Mouse (Mus musculus): ENCODE data around the gene Hyal3. TPM values are rescaled to one million over a fixed set of nuclear protein-coding genes. Genes with fewer than 3 reads are reported as not detected.

Hyal3 gene
- polyA plus RNA-seq, 2 experiments: 1.2 to 1.4 TPM

DNA sequence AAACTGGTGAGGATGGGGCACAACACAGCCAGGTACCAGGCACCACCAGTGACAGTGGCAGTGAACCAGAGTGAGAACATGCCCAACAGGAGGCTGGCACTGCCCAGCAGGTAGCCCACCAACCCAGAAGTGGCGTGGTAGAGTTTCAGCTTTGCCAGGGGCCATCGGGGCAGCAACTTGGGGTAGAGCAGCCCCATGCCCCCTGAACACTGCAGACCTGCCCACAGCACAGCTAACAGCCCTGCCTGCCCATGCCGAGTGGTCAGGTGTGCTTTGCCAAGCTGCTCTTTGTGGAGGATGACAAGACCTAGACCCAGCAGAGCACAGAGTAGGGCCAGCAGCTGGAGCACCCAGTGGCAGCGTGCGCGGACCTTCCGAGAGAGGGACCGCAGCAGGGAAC is 40.7 kb upstream of the Hyal3 start:
- Histone ChIP-seq H3K9me3 (ENCODE audit: control insufficient read depth, low read length) (no peaks in the 10 kb centered on the region), H3K36me3 (ENCODE audit: control insufficient read depth, insufficient read depth, low read length) (peaks cover 43% of the 10 kb centered on the region)
- 94% methylated on average over 8 of the region's 8 CpGs for WGBS

DNA sequence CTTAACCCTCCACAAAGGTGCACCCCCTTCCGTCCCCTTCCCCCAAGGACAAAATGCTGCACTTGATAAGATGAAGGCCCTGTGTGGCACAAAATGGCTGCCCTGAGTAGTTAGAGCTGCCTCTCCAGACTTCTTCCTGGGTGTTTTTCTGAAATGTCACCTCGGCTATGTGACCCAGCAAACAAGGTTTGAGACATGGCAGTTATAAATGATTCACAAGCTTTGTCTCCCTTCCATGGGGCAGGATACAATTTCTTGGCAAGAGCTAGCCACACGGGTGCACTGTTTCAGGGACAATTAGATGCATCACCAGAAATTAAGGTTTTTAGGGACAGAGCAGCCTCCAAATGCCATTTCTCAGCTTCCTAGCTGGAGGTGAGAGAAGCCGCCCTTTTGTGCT is 40.2 kb upstream of the Hyal3 start:
- DNase-seq (ENCODE audit: low spot score) (no peak), ATAC-seq (ENCODE audit: low FRiP score, low read depth) (no peak)
- peaks cover 47% of the 10 kb centered on the region for H3K36me3 ChIP-seq (ENCODE audit: control insufficient read depth, insufficient read depth, low read length)
- WGBS: 70% methylated on average over 4 of the region's 4 CpGs
- no peak overlapping the region for H3K4me3 ChIP-seq (replicated peaks; ENCODE audit: low read length)
- peaks cover 29% of the 10 kb centered on the region for H3K4me1 ChIP-seq (ENCODE audit: control insufficient read depth, insufficient read depth, low read length)
- H3K27ac ChIP-seq (replicated peaks; ENCODE audit: low read depth, low read length): no peak overlapping the region
- no peak overlapping the region for H3K4me2 ChIP-seq (replicated peaks; ENCODE audit: low read depth, low read length, severe bottlenecking)
- H3K9me3 ChIP-seq (ENCODE audit: control insufficient read depth, low read length): no peaks in the 10 kb centered on the region
- H3K9ac ChIP-seq (ENCODE audit: low read depth, low read length, severe bottlenecking): no peak overlapping the region
- no peaks in the 10 kb centered on the region for H3K27me3 ChIP-seq (ENCODE audit: control insufficient read depth, insufficient read depth, low read length)
- TF ChIP-seq POLR2A (IDR thresholded peaks at IDR 0.05; ENCODE audit: borderline replicate concordance, extremely low read depth, insufficient read depth, insufficient read length): no peak

More for the DNA sequence above, 40.7 kb upstream of the Hyal3 start:
- no peak for ATAC-seq (ENCODE audit: low FRiP score, low read depth)
- no peak for DNase-seq (ENCODE audit: low spot score)
- H3K9ac ChIP-seq (ENCODE audit: low read depth, low read length, severe bottlenecking): no peak overlapping the region
- no peak overlapping the region for H3K4me3 ChIP-seq (replicated peaks; ENCODE audit: low read length)
- no peaks in the 10 kb centered on the region for H3K27me3 ChIP-seq (ENCODE audit: control insufficient read depth, insufficient read depth, low read length)
- no peak overlapping the region for H3K4me2 ChIP-seq (replicated peaks; ENCODE audit: low read depth, low read length, severe bottlenecking)
- TF ChIP-seq POLR2A (IDR thresholded peaks at IDR 0.05; ENCODE audit: borderline replicate concordance, extremely low read depth, insufficient read depth, insufficient read length): no peak
- H3K27ac ChIP-seq (replicated peaks; ENCODE audit: low read depth, low read length): no peak overlapping the region
- H3K4me1 ChIP-seq (ENCODE audit: control insufficient read depth, insufficient read depth, low read length): peaks cover 33% of the 10 kb centered on the region

DNA sequence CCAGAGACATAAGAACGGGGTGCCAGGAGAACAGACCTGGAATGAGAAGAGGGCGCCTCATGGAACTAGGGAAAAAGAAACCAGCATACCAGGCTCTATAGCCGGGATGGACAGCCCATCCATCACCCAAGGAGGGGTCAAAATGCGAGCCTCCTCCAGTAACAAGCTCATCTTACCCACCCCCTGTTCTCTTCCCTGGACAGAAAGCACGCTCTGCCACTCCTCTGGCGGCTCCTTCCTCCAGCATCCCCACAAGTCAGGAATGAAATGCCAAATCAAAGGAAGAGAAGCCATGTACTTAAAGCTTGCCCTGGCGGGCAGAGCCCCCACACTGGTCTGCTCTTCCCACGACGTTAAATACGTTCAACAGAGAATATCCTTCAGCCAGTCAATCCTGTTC is 39.6 kb upstream of the Hyal3 start:
- Histone ChIP-seq H3K9ac (ENCODE audit: low read depth, low read length, severe bottlenecking) (peak overlapping the region; percentile 35; the same call in 1 of the 2 replicates), H3K36me3 (ENCODE audit: control insufficient read depth, insufficient read depth, low read length) (peaks cover 48% of the 10 kb centered on the region), H3K27me3 (ENCODE audit: control insufficient read depth, insufficient read depth, low read length) (no peaks in the 10 kb centered on the region), H3K4me2 (replicated peaks; ENCODE audit: low read depth, low read length, severe bottlenecking) (peak overlapping the region; percentile 93), H3K4me1 (ENCODE audit: control insufficient read depth, insufficient read depth, low read length) (peaks cover 25% of the 10 kb centered on the region), H3K27ac (replicated peaks; ENCODE audit: low read depth, low read length) (no peak overlapping the region), H3K4me3 (replicated peaks; ENCODE audit: low read length) (peak overlapping the region; percentile 72), H3K9me3 (ENCODE audit: control insufficient read depth, low read length) (no peaks in the 10 kb centered on the region)
- ATAC-seq (ENCODE audit: low FRiP score, low read depth): no peak
- TF ChIP-seq POLR2A (IDR thresholded peaks at IDR 0.05; ENCODE audit: borderline replicate concordance, extremely low read depth, insufficient read depth, insufficient read length): no peak
- 44% methylated on average over 10 of the region's 10 CpGs for WGBS
- no peak for DNase-seq (ENCODE audit: low spot score)

DNA sequence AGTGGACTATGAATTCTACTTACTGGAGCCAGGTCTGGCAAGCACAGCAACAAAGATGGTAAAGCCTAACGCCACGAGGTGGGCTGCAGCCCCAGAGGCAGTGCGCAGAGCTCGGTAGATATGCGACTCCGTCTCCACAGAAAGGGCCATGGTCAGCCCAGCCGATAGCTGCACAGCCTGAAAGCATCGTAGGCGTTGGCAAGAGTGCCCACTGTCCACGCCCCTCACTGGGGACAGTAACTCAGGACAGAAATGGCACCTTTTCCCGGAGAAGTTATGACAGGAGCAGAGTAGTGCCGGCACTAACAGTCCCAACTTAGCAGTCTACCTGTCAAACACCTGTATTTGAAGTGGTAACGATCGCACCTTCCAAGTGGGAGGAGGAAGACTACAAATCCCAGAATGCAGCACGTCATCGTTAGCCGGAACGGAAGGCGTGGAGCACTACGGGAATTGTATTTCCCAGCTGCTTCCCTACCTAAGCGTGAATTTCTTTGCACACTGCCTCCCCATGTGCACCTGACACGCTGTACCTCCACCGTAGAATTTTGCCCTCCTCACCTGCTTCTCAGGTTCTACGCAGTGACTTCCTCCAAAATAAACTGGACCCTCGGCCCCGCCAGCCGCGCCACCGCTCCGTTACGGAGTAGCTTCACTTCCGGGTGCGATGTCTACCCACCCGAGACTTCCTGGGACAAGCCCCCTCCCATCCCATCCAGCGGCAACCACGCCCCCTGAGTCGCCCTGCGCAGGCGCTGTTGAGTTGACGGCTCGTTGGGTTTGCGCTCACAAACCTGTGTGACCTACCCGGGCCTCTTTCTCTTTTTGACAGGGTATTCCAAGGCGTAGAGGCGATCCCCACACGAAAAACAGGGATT is 38.9 kb upstream of the Hyal3 start, which contains the start of the genes Cyb561d2 and Nprl2:
Gene Cyb561d2 (minus strand): TSS at position 720 of the 878 bp plus-strand sequence.
Gene Nprl2 (plus strand): TSS at position 753 of the 878 bp plus-strand sequence.
- H3K4me1 ChIP-seq (ENCODE audit: control insufficient read depth, insufficient read depth, low read length): peaks cover 23% of the 10 kb centered on the region
- no peaks in the 10 kb centered on the region for H3K27me3 ChIP-seq (ENCODE audit: control insufficient read depth, insufficient read depth, low read length)
- peak; percentile 90 for ATAC-seq (ENCODE audit: low FRiP score, low read depth)
- H3K36me3 ChIP-seq (ENCODE audit: control insufficient read depth, insufficient read depth, low read length): peaks cover 48% of the 10 kb centered on the region
- TF ChIP-seq POLR2A (IDR thresholded peaks at IDR 0.05; ENCODE audit: borderline replicate concordance, extremely low read depth, insufficient read depth, insufficient read length): no peak
- no peak within 1 kb of the TSS for H3K27ac ChIP-seq (replicated peaks; ENCODE audit: low read depth, low read length)
- peak within 1 kb of the TSS; percentile 72 for H3K4me3 ChIP-seq (replicated peaks; ENCODE audit: low read length)
- peak within 1 kb of the TSS; percentile 93 for H3K4me2 ChIP-seq (replicated peaks; ENCODE audit: low read depth, low read length, severe bottlenecking)
- peak; percentile 93 for DNase-seq (ENCODE audit: low spot score)
- no peaks in the 10 kb centered on the region for H3K9me3 ChIP-seq (ENCODE audit: control insufficient read depth, low read length)
- peak within 1 kb of the TSS; percentile 52 for H3K9ac ChIP-seq (ENCODE audit: low read depth, low read length, severe bottlenecking)
- WGBS: under 1% methylated on average over 46 of the region's 46 CpGs

DNA sequence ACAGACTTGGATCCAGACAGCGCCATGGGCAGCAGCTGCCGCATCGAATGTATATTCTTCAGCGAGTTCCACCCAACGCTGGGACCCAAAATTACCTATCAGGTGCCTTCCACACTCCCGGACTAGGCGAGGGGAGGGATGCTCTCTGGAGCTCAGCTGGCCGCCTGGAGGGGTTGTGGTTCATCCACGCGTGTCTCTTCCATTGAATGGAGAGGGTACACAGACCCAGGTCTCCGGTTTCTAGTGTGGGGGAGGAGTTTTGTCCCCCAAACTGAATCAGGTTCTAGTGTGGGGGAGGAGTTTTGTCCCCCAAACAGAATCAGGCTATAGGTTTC is 38.3 kb upstream of the Hyal3 start:
- H3K4me2 ChIP-seq (replicated peaks; ENCODE audit: low read depth, low read length, severe bottlenecking): peak overlapping the region; percentile 93
- H3K4me3 ChIP-seq (replicated peaks; ENCODE audit: low read length): peak overlapping the region; percentile 72
- H3K4me1 ChIP-seq (ENCODE audit: control insufficient read depth, insufficient read depth, low read length): peaks cover 24% of the 10 kb centered on the region
- peaks cover 44% of the 10 kb centered on the region for H3K36me3 ChIP-seq (ENCODE audit: control insufficient read depth, insufficient read depth, low read length)
- H3K9me3 ChIP-seq (ENCODE audit: control insufficient read depth, low read length): no peaks in the 10 kb centered on the region
- peak overlapping the region; percentile 52 for H3K9ac ChIP-seq (ENCODE audit: low read depth, low read length, severe bottlenecking)
- H3K27ac ChIP-seq (replicated peaks; ENCODE audit: low read depth, low read length): no peak overlapping the region
- DNase-seq (ENCODE audit: low spot score) (no peak), ATAC-seq (ENCODE audit: low FRiP score, low read depth) (no peak)
- no peak for TF ChIP-seq POLR2A (IDR thresholded peaks at IDR 0.05; ENCODE audit: borderline replicate concordance, extremely low read depth, insufficient read depth, insufficient read length)
- 0% methylated on average over 11 of the region's 11 CpGs for WGBS
- H3K27me3 ChIP-seq (ENCODE audit: control insufficient read depth, insufficient read depth, low read length): no peaks in the 10 kb centered on the region

All from limb, embryonic 14.5 days (tissue).